Mouse (Mus musculus): ENCODE data around the gene Cbfa2t2.

- no peak for TF ChIP-seq POLR2A (IDR thresholded peaks at IDR 0.05; ENCODE audit: control insufficient read depth, low read depth, low read length)
- TF ChIP-seq CTCF (IDR thresholded peaks at IDR 0.05; ENCODE audit: control insufficient read depth, insufficient read depth, insufficient replicate concordance, low read depth, low read length), result no peak; the same call in 1 of the 2 replicates
These were observed 145.1 kb downstream of the Cbfa2t2 start for GRCm38 (mm10) chr2:154581421-154581820.

All from testis, adult 2 months (tissue).